Mouse (Mus musculus) forebrain, embryonic 12.5 days (tissue): ENCODE results near the gene Lrrc75b. TPM values are rescaled to one million over a fixed set of nuclear protein-coding genes. Genes with fewer than 3 reads are reported as not detected.

Experiments used
- ATAC-seq: fragments of 200-750 bp; cut with Nextera tagmentation; 2 replicates; pipeline ENCODE4 v1.8.0; 2017; ENCODE audit warnings: moderate TSS enrichment; ENCODE audit not compliant: low FRiP score
- H3K27ac ChIP-seq: fragments of 300-500 bp; sonication (generic); 2 replicates; pipeline ENCODE4 v1.5.1; 2016; ENCODE audit warnings: mild to moderate bottlenecking
- H3K27me3 ChIP-seq: fragments of 300-500 bp; sonication (generic); 2 replicates; pipeline ENCODE4 v1.6.1; 2016; ENCODE audit warnings: mild to moderate bottlenecking
- H3K36me3 ChIP-seq: fragments of 300-500 bp; sonication (generic); replicated peaks from 2 replicates; pipeline ENCODE4 v1.6.1; 2016; ENCODE audit warnings: mild to moderate bottlenecking
- H3K4me1 ChIP-seq: fragments of 300-500 bp; sonication (generic); 2 replicates; pipeline ENCODE4 v1.6.1; 2016
- H3K4me2 ChIP-seq: fragments of 300-500 bp; sonication (generic); 2 replicates; pipeline ENCODE4 v1.6.1; 2016; ENCODE audit warnings: mild to moderate bottlenecking, moderate library complexity
- H3K4me3 ChIP-seq: fragments of 300-500 bp; sonication (generic); replicated peaks from 2 replicates; pipeline ENCODE4 v1.5.1; 2016; ENCODE audit warnings: mild to moderate bottlenecking
- H3K9ac ChIP-seq: fragments of 300-500 bp; sonication (generic); 2 replicates; pipeline ENCODE4 v1.6.1; 2016; ENCODE audit warnings: mild to moderate bottlenecking
- H3K9me3 ChIP-seq: fragments of 300-500 bp; sonication (generic); 2 replicates; pipeline ENCODE4 v1.6.1; 2016
- WGBS: fragments of 180-500 bp; shearing (Covaris S2); methylation state at CpG from one replicate; pipeline ENCODE4 v1.1.7; 2016; 5-methylcytosine and 5-hydroxymethylcytosine counted together
- polyA plus RNA-seq: library from polyadenylated mRNA; unstranded; fragments of >200 nt; fragmentation: Nextera tagmentation; extraction: Ambion mirVana; gene quantifications from 2 replicates; pipeline ENCODE4 v1.2.1, GENCODE M21; 2016

The Lrrc75b gene
- 5.5 and 7.4 TPM in 2 replicates for polyA plus RNA-seq

GRCm38 (mm10) chr10:75559676-75560548 lies at the start of gene Lrrc75b:
Gene Lrrc75b (minus strand): TSS chr10:75560330.
- Histone ChIP-seq H3K4me1 (peaks cover 41% of the 10 kb centered on the region), H3K4me3 (peak within 1 kb of the TSS; percentile 69), H3K9ac (peak within 1 kb of the TSS; percentile 84), H3K27me3 (peaks cover 67% of the 10 kb centered on the region), H3K9me3 (no peaks in the 10 kb centered on the region), H3K4me2 (peak within 1 kb of the TSS; percentile 98), H3K27ac (peak within 1 kb of the TSS; percentile 65), H3K36me3 (no peaks in the 10 kb centered on the region)
- WGBS = under 1% methylated on average over 65 of the region's 75 CpGs
- peak; percentile 53 for ATAC-seq

- WGBS = 89% methylated on average over 11 of the region's 11 CpGs
- Histone ChIP-seq H3K4me2 (no peak overlapping the region), H3K27ac (no peak overlapping the region), H3K9ac (no peak overlapping the region), H3K4me1 (no peaks in the 10 kb centered on the region), H3K36me3 (no peaks in the 10 kb centered on the region), H3K9me3 (no peaks in the 10 kb centered on the region), H3K27me3 (no peaks in the 10 kb centered on the region), H3K4me3 (no peak overlapping the region)
- no peak for ATAC-seq
Measured at GRCm38 (mm10) chr10:75608975-75609374, 48.8 kb upstream of the Lrrc75b start.

GRCm38 (mm10) chr10:75607253-75607652 lies 47.1 kb upstream of the Lrrc75b start:
- Histone ChIP-seq H3K36me3 (no peaks in the 10 kb centered on the region), H3K9me3 (no peaks in the 10 kb centered on the region), H3K4me1 (no peaks in the 10 kb centered on the region), H3K27me3 (no peaks in the 10 kb centered on the region), H3K9ac (no peak overlapping the region), H3K4me3 (no peak overlapping the region), H3K27ac (no peak overlapping the region), H3K4me2 (no peak overlapping the region)
- WGBS = 90% methylated on average over 4 of the region's 4 CpGs
- ATAC-seq = no peak

GRCm38 (mm10) chr10:75605162-75605846 lies 45.2 kb upstream of the Lrrc75b start:
- H3K9me3 ChIP-seq = no peaks in the 10 kb centered on the region
- 43% methylated on average over 11 of the region's 11 CpGs for WGBS

GRCm38 (mm10) chr10:75600189-75600730 lies 40.1 kb upstream of the Lrrc75b start:
- Histone ChIP-seq H3K9me3 (peaks cover 6% of the 10 kb centered on the region; the same call in 1 of the 2 replicates), H3K4me1 (no peaks in the 10 kb centered on the region), H3K4me2 (no peak overlapping the region), H3K4me3 (no peak overlapping the region), H3K27me3 (no peaks in the 10 kb centered on the region), H3K9ac (no peak overlapping the region), H3K36me3 (no peaks in the 10 kb centered on the region), H3K27ac (no peak overlapping the region)
- no peak for ATAC-seq
- WGBS = 89% methylated on average over 7 of the region's 7 CpGs

More at GRCm38 (mm10) chr10:75605162-75605846, 45.2 kb upstream of the Lrrc75b start:
- Histone ChIP-seq H3K4me1 (no peaks in the 10 kb centered on the region), H3K4me3 (no peak overlapping the region), H3K36me3 (no peaks in the 10 kb centered on the region), H3K9ac (no peak overlapping the region), H3K27me3 (no peaks in the 10 kb centered on the region), H3K4me2 (no peak overlapping the region), H3K27ac (no peak overlapping the region)
- ATAC-seq = no peak

GRCm38 (mm10) chr10:75595981-75596380 lies 35.9 kb upstream of the Lrrc75b start:
- ATAC-seq = no peak
- 86% methylated on average over 8 of the region's 8 CpGs for WGBS

GRCm38 (mm10) chr10:75592585-75592984 lies 32.5 kb upstream of the Lrrc75b start:
- no peak overlapping the region for H3K4me3 ChIP-seq
- 83% methylated on average over 7 of the region's 7 CpGs for WGBS
- no peak overlapping the region for H3K9ac ChIP-seq
- H3K36me3 ChIP-seq = no peaks in the 10 kb centered on the region
- H3K27me3 ChIP-seq = no peaks in the 10 kb centered on the region
- ATAC-seq = no peak
- H3K9me3 ChIP-seq = no peaks in the 10 kb centered on the region; the same call in 1 of the 2 replicates
- no peak overlapping the region for H3K27ac ChIP-seq
- no peak overlapping the region for H3K4me2 ChIP-seq
- peaks cover 5% of the 10 kb centered on the region for H3K4me1 ChIP-seq

More at GRCm38 (mm10) chr10:75595981-75596380, 35.9 kb upstream of the Lrrc75b start:
- Histone ChIP-seq H3K27ac (no peak overlapping the region), H3K4me2 (no peak overlapping the region), H3K9me3 (peaks cover 6% of the 10 kb centered on the region; the same call in 1 of the 2 replicates), H3K4me3 (no peak overlapping the region), H3K36me3 (no peaks in the 10 kb centered on the region), H3K9ac (no peak overlapping the region), H3K4me1 (no peaks in the 10 kb centered on the region), H3K27me3 (no peaks in the 10 kb centered on the region)

GRCm38 (mm10) chr10:75591211-75591894 lies 31.2 kb upstream of the Lrrc75b start:
- Histone ChIP-seq H3K4me1 (peaks cover 8% of the 10 kb centered on the region), H3K9ac (no peak overlapping the region), H3K4me2 (no peak overlapping the region), H3K9me3 (no peaks in the 10 kb centered on the region), H3K4me3 (no peak overlapping the region), H3K36me3 (no peaks in the 10 kb centered on the region), H3K27me3 (no peaks in the 10 kb centered on the region), H3K27ac (no peak overlapping the region)
- WGBS = 75% methylated on average over 12 of the region's 12 CpGs
- no peak for ATAC-seq

GRCm38 (mm10) chr10:75589651-75590050 lies 29.5 kb upstream of the Lrrc75b start:
- no peak for ATAC-seq
- no peaks in the 10 kb centered on the region for H3K36me3 ChIP-seq
- WGBS = 87% methylated on average over 16 of the region's 16 CpGs
- no peak overlapping the region for H3K4me2 ChIP-seq
- H3K27me3 ChIP-seq = peaks cover 5% of the 10 kb centered on the region; the same call in 1 of the 2 replicates
- no peak overlapping the region for H3K9ac ChIP-seq
- no peaks in the 10 kb centered on the region for H3K9me3 ChIP-seq
- 0 out of 2 replicates have a peak overlapping the region, but pooled peaks have one; percentile 0 for H3K27ac ChIP-seq
- H3K4me3 ChIP-seq = no peak overlapping the region
- H3K4me1 ChIP-seq = peaks cover 14% of the 10 kb centered on the region

- Histone ChIP-seq H3K27me3 (peaks cover 5% of the 10 kb centered on the region; the same call in 1 of the 2 replicates), H3K9ac (no peak within 1 kb of the TSS), H3K36me3 (no peaks in the 10 kb centered on the region), H3K4me3 (no peak within 1 kb of the TSS), H3K4me2 (no peak within 1 kb of the TSS), H3K27ac (0 out of 2 replicates have a peak within 1 kb of the TSS, but pooled peaks have one; percentile 0), H3K9me3 (no peaks in the 10 kb centered on the region), H3K4me1 (peaks cover 14% of the 10 kb centered on the region)
- 48% methylated on average over 5 of the region's 5 CpGs for WGBS
- no peak for ATAC-seq
Measured at GRCm38 (mm10) chr10:75589129-75589528, 29.0 kb upstream of the Lrrc75b start, which contains the start of gene Ggt5. Gene Ggt5 (plus strand): TSS chr10:75589340.

- H3K9me3 ChIP-seq = no peaks in the 10 kb centered on the region
- WGBS = 75% methylated on average over 5 of the region's 5 CpGs
- no peak overlapping the region for H3K4me3 ChIP-seq
- ATAC-seq = no peak
- H3K27me3 ChIP-seq = peaks cover 5% of the 10 kb centered on the region; the same call in 1 of the 2 replicates
- H3K27ac ChIP-seq = no peak overlapping the region
- no peaks in the 10 kb centered on the region for H3K36me3 ChIP-seq
- H3K4me1 ChIP-seq = peaks cover 14% of the 10 kb centered on the region
- H3K9ac ChIP-seq = no peak overlapping the region
- no peak overlapping the region for H3K4me2 ChIP-seq
Measured at GRCm38 (mm10) chr10:75588336-75588735, 28.2 kb upstream of the Lrrc75b start.
